ENCODE assay signal across 8 mouse cellular contexts in genomic region chr2:151575119-151575698, GRCm38 (mm10). TPM values are rescaled to one million over a fixed set of nuclear protein-coding genes. Genes with fewer than 3 reads are reported as not detected.
A peak's percentile ranks its signal among the peaks of the same experiment; 100 is the strongest.
DNase-seq lines count a peak whose midpoint lies in the region; TF ChIP-seq lines count a peak whose summit lies in the region.

No protein-coding gene starts in this region.

- H3K27ac ChIP-seq in small intestine, adult 2 months (ENCODE audit: insufficient read depth, low read depth, low read length), result peak overlapping the region; percentile 81

- 16% methylated on average over 7 of the region's 7 CpGs for WGBS in small intestine, adult 2 months

- H3K27me3 ChIP-seq in small intestine, adult 2 months (ENCODE audit: control insufficient read depth, insufficient read depth, low read length), result no peaks in the 10 kb centered on the region

- TF ChIP-seq POLR2A in small intestine, adult 2 months (IDR thresholded peaks at IDR 0.05; ENCODE audit: low read depth, low read length), result no peak

- peak; percentile 10; the same call in 1 of the 2 replicates for TF ChIP-seq CTCF in small intestine, adult 2 months (IDR thresholded peaks at IDR 0.05; ENCODE audit: extremely low read depth, insufficient read length, insufficient replicate concordance, low read depth, low read length)

- no peaks in the 10 kb centered on the region for H3K36me3 ChIP-seq in small intestine, adult 2 months (ENCODE audit: control insufficient read depth, insufficient read depth, low read length)

- peak; percentile 41 to 63 for DNase-seq in layer of hippocampus, postnatal 10 days (ENCODE audit: low spot score in 2 of 2)
- no peak for DNase-seq in layer of hippocampus, postnatal 36 days
- peak; percentile 83 for DNase-seq in cerebellum, adult 9-10 months
- DNase-seq in heart, adult 18-20 months, result peak; percentile 33 to 63
- peak; percentile 24 for DNase-seq in kidney, adult 18-20 months
- peak; percentile 63 for DNase-seq in lung, postnatal 10 days
- DNase-seq in right cerebral cortex, postnatal 14 days, result no peak

- peaks cover 22% of the 10 kb centered on the region for H3K4me1 ChIP-seq in small intestine, adult 2 months (ENCODE audit: control insufficient read depth, insufficient read depth, insufficient read length, low read length)

- H3K4me3 ChIP-seq in small intestine, adult 2 months (ENCODE audit: low read depth, low read length), result peak overlapping the region; percentile 69

RNA-seq across cellular contexts. Expression of gene Sdcbp2, which starts 2.8 kb away (rescaled TPM):
- 1 to 10 TPM; 1.3 to 1.6 TPM for total RNA-seq in layer of hippocampus, postnatal 10 days (2021)
- total RNA-seq in layer of hippocampus, postnatal 36 days (2021), result 1 to 10 TPM; 1.5 to 1.6 TPM
- total RNA-seq in heart, adult 18-20 months (2021), result 1 to 10 TPM; 2.8 to 2.9 TPM
- 125 and 228 TPM in 2 replicates for polyA plus RNA-seq in small intestine, adult 2 months (2012; rRNA removed)

RNA-seq across cellular contexts. Expression of gene Fkbp1a, which starts 32.9 kb away (rescaled TPM):
- 100 to 1,000 TPM; 535 to 594 TPM for total RNA-seq in layer of hippocampus, postnatal 10 days (2021)
- total RNA-seq in layer of hippocampus, postnatal 36 days (2021), result 100 to 1,000 TPM; 926 to 966 TPM
- 100 to 1,000 TPM; 200 to 226 TPM for total RNA-seq in heart, adult 18-20 months (2021)
- 30.6 and 65.0 TPM in 2 replicates for polyA plus RNA-seq in small intestine, adult 2 months (2012; rRNA removed)

RNA-seq across cellular contexts. Expression of gene Snph, which starts 57.2 kb away (rescaled TPM):
- 100 to 1,000 TPM; 205 to 206 TPM for total RNA-seq in layer of hippocampus, postnatal 10 days (2021)
- total RNA-seq in layer of hippocampus, postnatal 36 days (2021), result 100 to 1,000 TPM; 388 to 405 TPM
- 1 to 10 TPM; 4.7 to 4.9 TPM for total RNA-seq in heart, adult 18-20 months (2021)
- 6.6 and 21.6 TPM in 2 replicates for polyA plus RNA-seq in small intestine, adult 2 months (2012; rRNA removed)

Comparison
In these comparisons a context has a peak if more than half of its experiments do, and no peak if none do; other contexts are left out.
1. DNase-seq: peak in layer of hippocampus, postnatal 10 days (2 of 2), cerebellum, adult 9-10 months (single experiment), heart, adult 18-20 months (2 of 2), kidney, adult 18-20 months (single experiment) and lung, postnatal 10 days (single experiment); none in layer of hippocampus, postnatal 36 days (0 of 2) and right cerebral cortex, postnatal 14 days (single experiment).
2. RNA of gene Snph, which starts 57.2 kb away (total RNA-seq): 388 to 405 TPM in layer of hippocampus, postnatal 36 days and 205 to 206 TPM in layer of hippocampus, postnatal 10 days; 4.7 to 4.9 TPM in heart, adult 18-20 months; every median in the first group is over 10 times any median in the second.